Mouse (Mus musculus) cerebellum, adult 2 months (tissue): Measurements from ENCODE around the gene Lrfn3.

Experiments
- CTCF ChIP-seq: fragments of 200-500 bp; IDR thresholded peaks from 2 replicates; pipeline ENCODE4 v1.5.1; 2011; ENCODE audit warnings: low read depth, mild to moderate bottlenecking, control low read depth, low read length, moderate library complexity, borderline replicate concordance; ENCODE audit not compliant: insufficient read depth
- POLR2A ChIP-seq: fragments of 200-500 bp; IDR thresholded peaks from 2 replicates; pipeline ENCODE4 v1.6.1; 2011; ENCODE audit warnings: low read length, control low read depth, borderline replicate concordance; ENCODE audit not compliant: insufficient read depth

GRCm38 (mm10) chr7:30358378-30359186 is 4.0 kb downstream of the Lrfn3 start:
- TF ChIP-seq CTCF (no peak), POLR2A (no peak)
